Mouse (Mus musculus): ENCODE results near the gene Gas7. TPM values are rescaled to one million over a fixed set of nuclear protein-coding genes. Genes with fewer than 3 reads are reported as not detected.

Gas7 gene
- polyA plus RNA-seq, 1 experiment from 2014 or later = 10.2 TPM

DNA sequence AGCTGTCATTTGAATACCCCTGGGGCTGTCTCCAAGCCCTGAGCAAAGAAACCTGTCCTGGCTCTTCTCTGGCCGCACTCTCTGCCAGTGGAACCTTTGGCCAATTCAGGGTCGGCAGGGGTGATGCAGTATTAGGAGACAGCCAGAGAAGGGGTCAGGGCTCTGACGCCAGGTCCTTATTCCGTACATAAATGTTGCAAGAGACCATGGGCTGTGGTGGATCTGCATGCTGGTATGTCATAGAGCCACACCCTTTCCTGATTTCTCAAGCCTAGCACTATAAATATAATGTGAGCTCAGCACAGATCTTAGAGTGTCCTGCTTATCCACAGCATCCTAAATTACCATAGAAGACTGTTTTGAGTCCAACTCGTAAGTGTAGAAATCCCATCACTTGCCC is 104.3 kb downstream of the Gas7 start:
- no peak for TF ChIP-seq CTCF (IDR thresholded peaks at IDR 0.05; ENCODE audit: low read depth)
- H3K36me3 ChIP-seq (ENCODE audit: insufficient read depth, low read length) = no peaks in the 10 kb centered on the region
- 66% methylated on average over 5 of the region's 5 CpGs for WGBS

DNA sequence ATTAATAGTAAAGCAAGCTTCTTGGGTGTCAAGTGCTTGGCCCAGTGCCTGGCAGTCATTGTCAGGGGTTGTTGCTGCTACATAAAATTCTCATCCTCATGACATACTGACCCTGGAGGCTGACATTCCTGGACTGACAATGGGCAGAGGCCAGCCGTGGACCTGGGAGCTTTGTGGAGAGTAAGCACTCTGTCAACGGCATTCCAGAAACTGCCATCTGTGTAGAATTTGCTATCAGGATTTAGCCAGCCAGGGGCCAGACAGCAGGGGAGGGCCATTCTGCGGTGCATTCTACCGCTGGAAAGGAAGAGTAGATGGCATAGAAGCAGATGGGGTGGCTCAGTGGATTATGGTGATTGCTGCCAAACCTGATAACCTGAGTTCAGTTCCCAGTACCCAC is 106.4 kb downstream of the Gas7 start:
- H3K9me3 ChIP-seq (replicated peaks; ENCODE audit: low read length) = no peaks in the 10 kb centered on the region
- WGBS = 60% methylated on average over 4 of the region's 4 CpGs
- no peak overlapping the region for H3K4me2 ChIP-seq (ENCODE audit: low read length)
- ATAC-seq (replicated peaks; ENCODE audit: low FRiP score, low read depth) (no peak), DNase-seq (ENCODE audit: low spot score) (no peak)
- H3K4me1 ChIP-seq (replicated peaks; ENCODE audit: insufficient read depth, low read length) = peaks cover 11% of the 10 kb centered on the region; the same call in 1 of the 2 replicates
- H3K9ac ChIP-seq (ENCODE audit: low read depth, low read length) = no peak overlapping the region
- TF ChIP-seq CTCF (IDR thresholded peaks at IDR 0.05; ENCODE audit: low read depth) = no peak
- no peaks in the 10 kb centered on the region for H3K27me3 ChIP-seq (ENCODE audit: insufficient read depth, low read length)
- H3K27ac ChIP-seq = no peak overlapping the region
- H3K36me3 ChIP-seq (ENCODE audit: insufficient read depth, low read length) = no peaks in the 10 kb centered on the region
- no peak overlapping the region for H3K4me3 ChIP-seq (replicated peaks; ENCODE audit: low read depth, low read length)

More for the DNA sequence above, 104.3 kb downstream of the Gas7 start:
- DNase-seq (ENCODE audit: low spot score) = no peak
- Histone ChIP-seq H3K27ac (peak overlapping the region; percentile 32; the same call in 1 of the 2 replicates), H3K4me2 (ENCODE audit: low read length) (no peak overlapping the region), H3K9me3 (replicated peaks; ENCODE audit: low read length) (no peaks in the 10 kb centered on the region), H3K4me1 (replicated peaks; ENCODE audit: insufficient read depth, low read length) (peaks cover 11% of the 10 kb centered on the region; the same call in 1 of the 2 replicates), H3K9ac (ENCODE audit: low read depth, low read length) (no peak overlapping the region), H3K4me3 (replicated peaks; ENCODE audit: low read depth, low read length) (no peak overlapping the region), H3K27me3 (ENCODE audit: insufficient read depth, low read length) (no peaks in the 10 kb centered on the region)
- no peak for ATAC-seq (replicated peaks; ENCODE audit: low FRiP score, low read depth)

DNA sequence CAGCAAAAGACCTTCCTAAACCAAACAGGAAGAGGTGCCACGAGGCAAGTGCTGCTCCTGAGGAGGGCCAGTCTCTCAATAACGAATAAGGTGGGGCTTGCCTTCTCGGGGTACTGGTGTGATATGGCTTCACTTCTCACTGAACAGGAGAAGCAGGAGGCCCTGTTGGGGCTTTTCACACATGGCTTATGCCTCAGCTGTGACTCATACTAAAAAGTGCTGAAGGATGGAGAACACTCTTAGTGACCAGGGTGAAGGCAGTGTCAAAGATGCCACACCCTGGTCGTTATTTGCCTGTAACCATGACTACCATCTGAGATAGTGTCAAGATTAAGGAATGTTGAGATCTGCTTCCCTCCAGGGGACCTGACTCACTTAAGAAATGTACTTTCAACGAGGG is 107.9 kb downstream of the Gas7 start:
- 39% methylated on average over 5 of the region's 5 CpGs for WGBS
- ATAC-seq (replicated peaks; ENCODE audit: low FRiP score, low read depth) (no peak), DNase-seq (ENCODE audit: low spot score) (no peak)
- Histone ChIP-seq H3K9me3 (replicated peaks; ENCODE audit: low read length) (no peaks in the 10 kb centered on the region), H3K4me1 (replicated peaks; ENCODE audit: insufficient read depth, low read length) (peaks cover 11% of the 10 kb centered on the region; the same call in 1 of the 2 replicates), H3K9ac (ENCODE audit: low read depth, low read length) (no peak overlapping the region), H3K4me3 (replicated peaks; ENCODE audit: low read depth, low read length) (no peak overlapping the region), H3K36me3 (ENCODE audit: insufficient read depth, low read length) (no peaks in the 10 kb centered on the region), H3K27ac (no peak overlapping the region), H3K4me2 (ENCODE audit: low read length) (no peak overlapping the region), H3K27me3 (ENCODE audit: insufficient read depth, low read length) (no peaks in the 10 kb centered on the region)
- TF ChIP-seq CTCF (IDR thresholded peaks at IDR 0.05; ENCODE audit: low read depth) = no peak

DNA sequence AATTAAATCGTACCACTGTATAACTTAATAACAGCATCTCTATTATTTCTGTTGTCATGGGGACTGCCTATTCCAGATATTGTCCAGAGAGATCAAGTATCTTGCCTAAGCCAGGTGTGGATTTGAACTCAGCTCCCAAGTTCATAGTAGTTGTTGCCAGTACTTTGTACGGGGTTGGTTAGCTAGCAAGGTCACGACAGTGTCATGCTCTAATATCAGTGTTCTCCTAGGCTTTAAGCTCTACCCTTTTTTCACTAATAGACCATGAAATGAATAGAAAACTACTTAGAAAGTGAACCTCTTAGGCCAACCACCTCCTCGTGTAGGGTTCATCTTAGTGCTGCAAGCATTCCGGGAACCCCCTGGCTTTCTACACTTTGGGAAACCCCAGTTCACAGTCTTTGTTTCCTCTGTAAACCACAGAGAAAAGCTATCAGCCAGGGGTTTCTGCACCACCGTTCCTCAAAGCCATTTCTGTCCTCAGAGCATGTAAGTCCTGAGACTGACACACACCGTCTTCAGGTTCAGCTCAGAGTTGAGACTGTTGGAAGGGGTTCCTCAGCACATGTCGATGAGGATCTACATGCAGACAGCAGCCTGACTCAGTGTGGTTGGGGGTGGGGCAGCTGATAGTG is 108.9 kb downstream of the Gas7 start:
- ATAC-seq (replicated peaks; ENCODE audit: low FRiP score, low read depth) (no peak), DNase-seq (ENCODE audit: low spot score) (no peak)
- no peaks in the 10 kb centered on the region for H3K9me3 ChIP-seq (replicated peaks; ENCODE audit: low read length)
- no peak overlapping the region for H3K9ac ChIP-seq (ENCODE audit: low read depth, low read length)
- 84% methylated on average over 8 of the region's 8 CpGs for WGBS
- no peak overlapping the region for H3K4me2 ChIP-seq (ENCODE audit: low read length)
- H3K27me3 ChIP-seq (ENCODE audit: insufficient read depth, low read length) = no peaks in the 10 kb centered on the region
- no peak overlapping the region for H3K4me3 ChIP-seq (replicated peaks; ENCODE audit: low read depth, low read length)
- no peak overlapping the region for H3K27ac ChIP-seq
- H3K4me1 ChIP-seq (replicated peaks; ENCODE audit: insufficient read depth, low read length) = 0 out of 2 replicates have a peak, but pooled peaks cover 2% of the 10 kb centered on the region
- TF ChIP-seq CTCF (IDR thresholded peaks at IDR 0.05; ENCODE audit: low read depth) = no peak
- no peaks in the 10 kb centered on the region for H3K36me3 ChIP-seq (ENCODE audit: insufficient read depth, low read length)

DNA sequence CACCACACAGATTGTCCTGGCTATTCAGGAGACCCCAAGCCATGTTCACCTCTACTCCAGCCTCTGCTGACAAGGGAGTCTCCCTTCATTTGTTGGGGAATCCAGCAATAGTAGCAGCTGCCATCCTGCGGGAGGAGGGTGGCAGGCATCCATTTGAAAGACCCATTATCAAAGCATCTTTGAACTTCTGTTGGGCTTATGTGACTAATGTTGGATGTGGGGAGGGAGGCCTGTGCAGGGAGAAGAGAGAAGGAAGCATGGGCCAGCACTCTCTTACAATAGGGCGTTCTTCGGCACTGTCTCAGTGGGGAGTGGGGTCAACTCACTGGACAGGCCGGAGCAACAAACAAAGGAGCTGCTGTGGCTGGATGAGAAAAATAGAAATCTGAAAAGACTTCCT is 110.3 kb downstream of the Gas7 start:
- WGBS = 99% methylated on average over 4 of the region's 4 CpGs
- no peaks in the 10 kb centered on the region for H3K4me1 ChIP-seq (replicated peaks; ENCODE audit: insufficient read depth, low read length)

DNA sequence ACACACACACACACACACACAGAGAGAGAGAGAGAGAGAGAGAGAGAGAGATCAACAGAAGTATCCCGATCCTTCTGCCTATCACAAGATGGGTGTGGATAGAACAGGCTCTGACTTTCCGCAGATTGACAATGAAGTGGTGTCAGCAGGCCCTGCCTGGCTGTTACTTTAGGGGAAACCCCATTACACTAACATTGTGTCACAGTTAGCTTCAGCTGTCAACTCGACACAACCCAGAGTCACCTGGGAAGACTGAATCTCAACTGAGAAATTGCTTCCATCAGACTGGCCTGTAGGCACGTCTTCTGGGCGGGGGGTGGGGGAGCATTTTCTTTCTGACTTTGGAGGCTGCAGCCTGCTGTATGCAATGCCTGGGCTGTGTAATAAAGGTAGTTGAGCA is 111.5 kb downstream of the Gas7 start:
- Histone ChIP-seq H3K27ac (no peak overlapping the region), H3K9ac (ENCODE audit: low read depth, low read length) (no peak overlapping the region), H3K4me1 (replicated peaks; ENCODE audit: insufficient read depth, low read length) (no peaks in the 10 kb centered on the region), H3K4me3 (replicated peaks; ENCODE audit: low read depth, low read length) (no peak overlapping the region), H3K36me3 (ENCODE audit: insufficient read depth, low read length) (no peaks in the 10 kb centered on the region), H3K4me2 (ENCODE audit: low read length) (no peak overlapping the region), H3K9me3 (replicated peaks; ENCODE audit: low read length) (no peaks in the 10 kb centered on the region), H3K27me3 (ENCODE audit: insufficient read depth, low read length) (no peaks in the 10 kb centered on the region)
- no peak for TF ChIP-seq CTCF (IDR thresholded peaks at IDR 0.05; ENCODE audit: low read depth)
- DNase-seq (ENCODE audit: low spot score) = no peak
- no peak for ATAC-seq (replicated peaks; ENCODE audit: low FRiP score, low read depth)
- WGBS = 79% methylated on average over 5 of the region's 5 CpGs

More for the DNA sequence above, 110.3 kb downstream of the Gas7 start:
- ATAC-seq (replicated peaks; ENCODE audit: low FRiP score, low read depth) (no peak), DNase-seq (ENCODE audit: low spot score) (no peak)
- no peak for TF ChIP-seq CTCF (IDR thresholded peaks at IDR 0.05; ENCODE audit: low read depth)
- H3K4me3 ChIP-seq (replicated peaks; ENCODE audit: low read depth, low read length) = no peak overlapping the region
- H3K36me3 ChIP-seq (ENCODE audit: insufficient read depth, low read length) = no peaks in the 10 kb centered on the region
- H3K27ac ChIP-seq = no peak overlapping the region
- no peaks in the 10 kb centered on the region for H3K9me3 ChIP-seq (replicated peaks; ENCODE audit: low read length)
- no peak overlapping the region for H3K9ac ChIP-seq (ENCODE audit: low read depth, low read length)
- no peaks in the 10 kb centered on the region for H3K27me3 ChIP-seq (ENCODE audit: insufficient read depth, low read length)
- H3K4me2 ChIP-seq (ENCODE audit: low read length) = no peak overlapping the region

DNA sequence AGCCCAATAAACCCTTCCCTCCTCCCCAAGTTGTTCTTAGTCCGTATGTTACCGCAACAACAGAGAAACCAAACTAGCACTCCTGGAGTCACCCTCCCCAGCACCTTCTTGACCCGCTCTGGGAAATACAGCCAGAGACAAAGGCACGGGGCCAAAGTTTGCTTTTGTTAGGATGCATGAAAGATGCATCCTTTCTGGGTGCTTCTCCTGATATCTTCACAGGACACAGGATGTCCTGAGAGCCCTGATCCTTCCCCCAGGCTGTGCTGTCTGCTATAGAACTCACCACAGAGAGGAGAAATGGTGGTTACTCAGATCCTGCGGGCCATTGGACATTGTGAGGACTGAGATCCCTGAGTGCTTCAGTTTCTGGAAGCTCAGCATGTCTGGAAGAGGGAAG is 111.9 kb downstream of the Gas7 start:
- no peak overlapping the region for H3K9ac ChIP-seq (ENCODE audit: low read depth, low read length)
- H3K27ac ChIP-seq = no peak overlapping the region
- no peak for TF ChIP-seq CTCF (IDR thresholded peaks at IDR 0.05; ENCODE audit: low read depth)
- no peak overlapping the region for H3K4me2 ChIP-seq (ENCODE audit: low read length)
- ATAC-seq (replicated peaks; ENCODE audit: low FRiP score, low read depth) = no peak
- WGBS = 60% methylated on average over 5 of the region's 5 CpGs
- H3K4me1 ChIP-seq (replicated peaks; ENCODE audit: insufficient read depth, low read length) = no peaks in the 10 kb centered on the region
- no peak for DNase-seq (ENCODE audit: low spot score)
- H3K36me3 ChIP-seq (ENCODE audit: insufficient read depth, low read length) = no peaks in the 10 kb centered on the region
- no peaks in the 10 kb centered on the region for H3K27me3 ChIP-seq (ENCODE audit: insufficient read depth, low read length)
- H3K4me3 ChIP-seq (replicated peaks; ENCODE audit: low read depth, low read length) = no peak overlapping the region
- no peaks in the 10 kb centered on the region for H3K9me3 ChIP-seq (replicated peaks; ENCODE audit: low read length)

Measured in kidney, postnatal 0 days (tissue).